Mouse (Mus musculus) ES-Bruce4 (cell line): ENCODE measurements around the gene Ptpn13. TPM values are rescaled to one million over a fixed set of nuclear protein-coding genes. Genes with fewer than 3 reads are reported as not detected.

ENCODE experiments used
- H3K27ac ChIP-seq: 2 replicates; pipeline ENCODE4 v1.5.1; 2012; ENCODE audit warnings: low read length, inconsistent platforms; ENCODE audit not compliant: insufficient read depth
- H3K27me3 ChIP-seq: 2 replicates; pipeline ENCODE4 v1.6.1; 2012; ENCODE audit warnings: mild to moderate bottlenecking, low read length, inconsistent platforms; ENCODE audit not compliant: control insufficient read depth, poor library complexity, insufficient read depth, severe bottlenecking
- H3K36me3 ChIP-seq: 2 replicates; pipeline ENCODE4 v1.6.1; 2012; ENCODE audit warnings: inconsistent platforms, mild to moderate bottlenecking, low read length, moderate library complexity; ENCODE audit not compliant: control insufficient read depth, poor library complexity, insufficient read depth, severe bottlenecking
- H3K4me1 ChIP-seq: one replicate; pipeline ENCODE4 v1.8.1; 2011; ENCODE audit warnings: low read length; ENCODE audit not compliant: control insufficient read depth, insufficient read depth
- H3K4me3 ChIP-seq: 2 replicates; pipeline ENCODE4 v1.5.1; 2011; ENCODE audit warnings: low read depth, mild to moderate bottlenecking, low read length
- H3K9ac ChIP-seq: 2 replicates; pipeline ENCODE4 v1.6.1; 2012; ENCODE audit warnings: low read depth, mild to moderate bottlenecking, inconsistent platforms; ENCODE audit not compliant: poor library complexity, severe bottlenecking
- H3K9me3 ChIP-seq: replicated peaks from 2 replicates; pipeline ENCODE4 v1.6.1; 2012; ENCODE audit warnings: mild to moderate bottlenecking, low read length, inconsistent platforms; ENCODE audit not compliant: control insufficient read depth, poor library complexity, insufficient read depth, severe bottlenecking
- CTCF ChIP-seq: IDR thresholded peaks from one replicate; pipeline ENCODE4 v1.8.1; 2011; ENCODE audit warnings: low read depth, low read length
- EP300 ChIP-seq: IDR thresholded peaks from 2 replicates; pipeline ENCODE4 v1.6.1; 2011; ENCODE audit warnings: low read depth, low read length; ENCODE audit not compliant: insufficient read depth
- POLR2A ChIP-seq: IDR thresholded peaks from one replicate; pipeline ENCODE4 v1.8.1; 2011; ENCODE audit warnings: low read length; ENCODE audit not compliant: insufficient read depth
- polyA plus RNA-seq: library from polyadenylated mRNA; stranded (reverse); fragments of >200 nt; gene quantifications from 2 replicates; pipeline ENCODE4 v1.2.4, GENCODE M21; 2011; ENCODE audit warnings: low read depth; ENCODE audit not compliant: missing spikeins, insufficient read depth, insufficient read length

Gene Ptpn13
- polyA plus RNA-seq, 1 experiment, result 26.5 TPM

DNA sequence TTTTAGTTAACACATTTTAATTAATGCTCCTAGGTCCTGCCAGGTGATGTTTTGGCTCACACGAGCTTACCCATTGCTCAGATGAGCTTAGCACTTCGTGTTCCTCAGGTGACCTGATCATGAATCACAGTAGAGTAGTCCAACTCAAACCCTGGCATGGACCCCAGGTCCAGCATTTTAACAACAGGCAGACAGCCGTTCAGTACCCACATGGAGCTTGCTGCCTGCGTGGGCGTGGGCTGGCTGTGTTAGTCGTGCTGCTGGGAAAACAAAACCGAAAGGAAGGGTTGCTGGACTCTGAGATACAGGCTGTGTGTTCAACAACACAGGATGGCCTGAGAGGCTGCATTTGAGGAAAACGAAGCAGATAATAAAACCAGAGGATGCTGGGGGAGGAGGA is 167.7 kb downstream of the Ptpn13 start:
- H3K4me1 ChIP-seq, result no peaks in the 10 kb centered on the region
- no peak overlapping the region for H3K27ac ChIP-seq
- H3K9me3 ChIP-seq, result no peaks in the 10 kb centered on the region
- H3K36me3 ChIP-seq, result no peaks in the 10 kb centered on the region
- TF ChIP-seq POLR2A (no peak), CTCF (no peak), EP300 (no peak)
- no peak overlapping the region for H3K4me3 ChIP-seq
- H3K9ac ChIP-seq, result no peak overlapping the region
- H3K27me3 ChIP-seq, result no peaks in the 10 kb centered on the region

DNA sequence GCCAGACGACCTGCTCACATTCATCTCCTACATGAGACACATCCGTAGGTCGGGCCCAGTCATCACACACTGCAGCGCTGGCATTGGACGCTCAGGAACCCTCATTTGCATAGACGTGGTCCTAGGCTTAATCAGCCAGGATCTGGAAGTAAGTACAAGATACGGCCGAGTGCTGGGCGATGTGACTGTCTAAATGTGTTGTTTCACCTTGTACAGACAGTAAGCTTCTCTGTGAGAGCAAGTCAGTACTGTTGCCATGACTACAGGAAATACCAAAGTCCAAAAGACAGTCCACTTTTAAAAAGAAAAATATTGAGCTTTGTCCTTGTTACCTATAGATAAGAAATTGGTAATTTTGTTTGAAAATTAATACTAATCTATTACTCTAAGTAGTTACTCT is 168.6 kb downstream of the Ptpn13 start:
- H3K36me3 ChIP-seq, result no peaks in the 10 kb centered on the region
- no peak overlapping the region for H3K4me3 ChIP-seq
- no peak overlapping the region for H3K27ac ChIP-seq
- H3K9ac ChIP-seq, result no peak overlapping the region
- TF ChIP-seq CTCF, result no peak
- TF ChIP-seq POLR2A, result no peak
- TF ChIP-seq EP300, result no peak
- no peaks in the 10 kb centered on the region for H3K9me3 ChIP-seq
- no peaks in the 10 kb centered on the region for H3K4me1 ChIP-seq
- H3K27me3 ChIP-seq, result no peaks in the 10 kb centered on the region

DNA sequence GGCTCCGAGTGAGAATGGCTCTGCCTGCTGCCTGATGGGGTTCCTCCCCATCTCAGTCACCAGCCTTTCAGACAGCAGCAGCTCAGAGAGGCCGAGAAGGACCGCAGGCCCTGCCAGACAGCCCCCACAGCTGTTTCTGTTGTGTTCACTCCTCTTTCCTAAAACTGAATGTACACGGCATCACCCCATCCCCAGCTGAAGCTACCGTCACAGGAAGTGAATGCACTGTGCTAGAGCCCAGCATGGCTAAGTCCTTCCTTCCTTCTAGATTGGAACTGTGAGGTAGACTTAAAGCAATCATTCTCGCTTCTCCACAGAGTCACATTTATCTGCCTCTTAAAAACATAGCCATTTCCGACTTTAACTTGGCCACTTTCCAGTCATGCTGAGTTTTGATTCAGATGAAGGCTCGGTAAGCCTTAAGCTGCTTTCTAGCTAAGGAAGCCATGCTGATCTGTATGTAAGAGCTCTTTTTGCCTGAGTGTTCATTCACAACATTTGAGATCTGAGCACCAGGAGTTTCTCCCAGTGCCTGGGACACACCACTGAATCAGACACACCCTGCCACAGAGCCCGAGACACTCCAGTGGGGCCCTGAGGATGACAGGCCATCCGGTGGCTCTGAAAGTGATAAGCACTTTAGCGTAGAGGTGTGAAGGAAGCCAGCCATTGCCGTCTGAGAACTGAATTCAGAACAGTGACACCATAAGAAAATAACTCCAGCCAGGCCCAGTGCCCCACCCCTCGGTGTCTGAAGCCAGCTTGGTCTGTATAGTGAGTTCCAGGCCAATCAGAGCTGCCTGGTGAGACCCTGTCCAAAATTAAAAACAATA is 170.6 kb downstream of the Ptpn13 start:
- H3K4me1 ChIP-seq, result no peaks in the 10 kb centered on the region
- TF ChIP-seq EP300 (no peak), CTCF (no peak)
- no peak overlapping the region for H3K9ac ChIP-seq
- H3K27ac ChIP-seq, result no peak overlapping the region
- H3K9me3 ChIP-seq, result no peaks in the 10 kb centered on the region
- H3K27me3 ChIP-seq, result no peaks in the 10 kb centered on the region
- no peak overlapping the region for H3K4me3 ChIP-seq
- no peaks in the 10 kb centered on the region for H3K36me3 ChIP-seq

DNA sequence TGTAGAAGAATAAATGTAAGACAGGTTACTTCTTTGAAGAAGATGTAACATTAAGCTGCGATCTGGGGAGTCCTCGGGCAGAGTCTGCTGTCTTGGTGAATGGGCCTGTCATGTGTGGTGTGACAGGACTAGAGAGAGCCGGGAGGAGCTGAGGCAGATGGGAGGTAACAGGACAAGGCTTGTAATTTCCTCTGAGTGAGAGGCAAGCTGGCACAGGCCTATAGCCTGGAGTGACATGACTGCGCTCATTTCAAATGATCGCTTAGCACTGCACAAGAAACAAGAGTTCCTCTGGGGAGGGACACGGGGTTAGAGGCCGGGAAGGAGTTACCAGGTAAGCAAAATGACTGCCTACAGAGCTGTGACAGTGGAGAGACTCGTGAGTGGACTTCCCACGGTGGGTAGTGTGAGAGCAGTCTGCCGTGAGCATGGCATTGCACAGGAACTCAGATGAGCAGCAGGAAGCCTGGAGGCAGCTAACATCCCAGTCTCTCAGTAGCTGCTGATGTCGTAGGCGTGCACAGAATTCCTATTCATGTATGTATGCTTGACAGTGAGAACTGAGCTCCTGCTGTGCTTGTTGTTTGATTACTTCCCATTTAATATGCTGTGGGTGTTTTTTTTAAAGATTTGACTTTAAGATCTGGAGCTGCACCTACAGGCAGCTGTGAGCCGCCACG is 171.6 kb downstream of the Ptpn13 start:
- no peak overlapping the region for H3K27ac ChIP-seq
- H3K4me1 ChIP-seq, result no peaks in the 10 kb centered on the region
- H3K9ac ChIP-seq, result no peak overlapping the region
- H3K9me3 ChIP-seq, result no peaks in the 10 kb centered on the region
- H3K27me3 ChIP-seq, result no peaks in the 10 kb centered on the region
- no peaks in the 10 kb centered on the region for H3K36me3 ChIP-seq
- H3K4me3 ChIP-seq, result no peak overlapping the region
- TF ChIP-seq CTCF (no peak), EP300 (no peak), POLR2A (no peak)

DNA sequence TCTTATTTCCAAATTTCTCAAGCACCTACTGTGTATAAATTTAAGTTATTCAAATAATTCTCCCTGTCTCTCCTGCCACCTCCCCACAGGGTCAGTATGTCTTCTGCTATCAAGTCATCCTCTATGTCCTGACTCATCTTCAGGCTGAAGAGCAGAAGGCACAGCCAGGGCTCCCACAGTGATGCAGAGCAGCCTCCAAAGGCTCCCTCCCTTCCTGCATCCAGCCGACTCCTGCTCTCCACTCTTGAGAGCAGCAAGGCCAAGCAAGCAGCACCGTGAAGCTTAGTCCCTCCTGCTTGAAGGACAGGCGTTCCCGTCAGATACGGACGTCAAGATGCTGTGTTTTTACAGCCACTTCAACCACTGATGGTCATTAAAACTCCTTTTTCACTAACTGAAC is 172.6 kb downstream of the Ptpn13 start:
- H3K4me1 ChIP-seq, result no peaks in the 10 kb centered on the region

DNA sequence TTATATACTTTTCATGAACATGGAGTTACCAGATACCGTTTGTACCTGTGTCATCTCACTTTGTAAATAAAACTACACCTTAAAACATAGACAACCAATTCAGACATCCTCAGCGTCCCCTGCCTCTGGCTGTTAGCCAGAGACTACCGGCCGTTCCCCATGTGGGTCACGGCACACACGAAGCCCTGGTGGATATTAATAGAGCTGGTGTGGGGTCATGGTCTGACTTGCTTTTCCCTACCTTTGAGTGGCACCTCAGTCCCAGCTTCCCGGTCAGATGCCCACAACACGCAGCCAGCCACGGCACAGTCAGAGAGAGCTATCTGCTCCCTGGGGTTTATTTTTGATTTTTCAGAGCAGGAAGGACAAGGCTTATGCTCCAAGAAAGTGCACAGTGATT is 173.3 kb downstream of the Ptpn13 start:
- TF ChIP-seq CTCF (no peak), POLR2A (no peak), EP300 (no peak)
- H3K36me3 ChIP-seq, result no peaks in the 10 kb centered on the region

More for the DNA sequence above, 172.6 kb downstream of the Ptpn13 start:
- Histone ChIP-seq H3K27ac (no peak overlapping the region), H3K27me3 (no peaks in the 10 kb centered on the region), H3K9ac (no peak overlapping the region), H3K36me3 (no peaks in the 10 kb centered on the region), H3K4me3 (no peak overlapping the region), H3K9me3 (no peaks in the 10 kb centered on the region)
- TF ChIP-seq POLR2A, result no peak
- no peak for TF ChIP-seq CTCF
- no peak for TF ChIP-seq EP300

More for the DNA sequence above, 173.3 kb downstream of the Ptpn13 start:
- Histone ChIP-seq H3K4me3 (no peak overlapping the region), H3K4me1 (no peaks in the 10 kb centered on the region), H3K27me3 (no peaks in the 10 kb centered on the region), H3K27ac (no peak overlapping the region), H3K9ac (no peak overlapping the region), H3K9me3 (no peaks in the 10 kb centered on the region)
